Mouse (Mus musculus): Measurements from ENCODE around the gene Atp6v0d1. TPM values are rescaled to one million over a fixed set of nuclear protein-coding genes. Genes with fewer than 3 reads are reported as not detected.
"Not testable (repeated sequence)": the region's sequence is repeated elsewhere in the genome, so short reads cannot be mapped to it uniquely, and the experiment has no call there.

The Atp6v0d1 gene
- 100 to 1,000 TPM; 298 to 305 TPM for total RNA-seq (2021)
- long read RNA-seq, transcript Atp6v0d1-201 (8 exons, 1,629 nt): major isoform, 281 of 309 reads
- long read RNA-seq, partial matches to known transcripts: 17 of 309 reads
- long read RNA-seq, other reads (novel, unspliced or antisense): 11 of 309 reads

DNA sequence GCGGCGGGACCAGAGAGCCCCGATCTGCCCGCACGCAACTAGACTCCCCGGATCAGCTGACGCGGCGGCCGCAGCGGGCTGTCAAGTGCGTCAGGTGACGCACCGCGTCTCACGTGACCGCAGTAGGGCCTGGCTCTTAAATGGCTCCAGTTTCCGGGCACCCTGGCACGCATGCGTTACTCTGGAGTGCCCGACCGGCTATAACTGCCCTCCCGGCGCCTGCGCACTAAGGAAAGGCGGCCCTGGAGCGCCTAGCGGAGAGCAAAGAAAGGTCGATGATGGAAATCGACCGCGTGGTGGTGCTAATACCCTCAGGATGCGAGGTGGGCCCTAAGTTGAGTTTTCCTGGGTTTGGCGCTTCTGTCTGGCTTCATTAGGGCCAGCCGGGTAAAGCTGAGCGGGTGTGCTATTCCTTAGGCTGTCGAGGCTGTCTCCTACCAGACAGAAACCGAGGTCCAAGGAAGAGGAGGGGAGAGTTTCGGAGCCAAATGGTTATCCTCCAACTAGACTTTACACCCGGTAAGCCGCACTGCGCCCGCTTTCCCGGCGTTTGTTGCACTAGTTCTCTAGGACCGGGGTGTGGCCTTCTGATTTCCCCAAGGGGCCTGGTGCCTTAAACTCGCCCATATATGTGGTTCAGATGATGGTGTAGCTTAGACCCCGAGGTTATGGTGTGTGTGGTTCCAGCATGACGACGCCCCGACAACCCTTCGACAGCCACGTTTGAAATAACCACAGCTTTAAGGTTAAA is at the start of gene Atp6v0d1:
Gene Atp6v0d1, minus strand, starts transcription at position 96 of the 751 bp plus-strand sequence.
- DNase-seq (ENCODE audit: low spot score in 2 of 2): peak; percentile 98 to 99

- peak; percentile 38 to 54 for DNase-seq (ENCODE audit: low spot score in 2 of 2)
Observed at GRCm38 (mm10) chr8:105613830-105614511, 48.1 kb upstream of the Atp6v0d1 start.

DNA sequence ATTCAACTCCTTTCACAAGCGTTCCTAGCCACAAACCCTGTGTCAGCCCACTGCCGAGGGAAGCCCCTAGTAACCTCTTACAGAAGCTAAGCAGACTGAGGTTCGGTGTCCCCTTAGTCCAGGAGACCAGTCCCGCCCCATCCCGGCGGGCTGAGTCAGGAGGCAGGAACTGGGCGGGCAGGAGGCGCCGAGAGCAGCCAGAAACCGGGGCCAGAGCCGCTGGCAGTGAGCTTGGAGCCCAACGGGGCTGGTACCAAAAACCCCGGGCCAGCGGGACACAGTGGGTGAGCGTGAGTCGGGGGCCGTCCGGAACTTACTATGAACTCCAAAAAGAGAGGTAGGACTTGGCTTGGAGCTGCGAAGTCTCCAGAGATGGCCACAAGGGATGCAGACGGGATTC is 47.2 kb upstream of the Atp6v0d1 start:
- DNase-seq (ENCODE audit: low spot score in 2 of 2): peak; percentile 28 to 50

GRCm38 (mm10) chr8:105611836-105612235 is 46.0 kb upstream of the Atp6v0d1 start:
- DNase-seq (ENCODE audit: low spot score in 2 of 2): no peak

GRCm38 (mm10) chr8:105609771-105610170 is 43.9 kb upstream of the Atp6v0d1 start:
- DNase-seq (ENCODE audit: low spot score in 2 of 2): no peak

GRCm38 (mm10) chr8:105609355-105609754 is 43.5 kb upstream of the Atp6v0d1 start:
- no peak for DNase-seq (ENCODE audit: low spot score in 2 of 2)

GRCm38 (mm10) chr8:105607684-105608083 is 41.8 kb upstream of the Atp6v0d1 start:
- peak; percentile 32 to 58 for DNase-seq (ENCODE audit: low spot score in 2 of 2)

GRCm38 (mm10) chr8:105607062-105607461 is 41.2 kb upstream of the Atp6v0d1 start:
- no peak for DNase-seq (ENCODE audit: low spot score in 2 of 2)

- peak; percentile 82 to 87 for DNase-seq (ENCODE audit: low spot score in 2 of 2)
Observed at GRCm38 (mm10) chr8:105606189-105607023, 40.6 kb upstream of the Atp6v0d1 start.

DNA sequence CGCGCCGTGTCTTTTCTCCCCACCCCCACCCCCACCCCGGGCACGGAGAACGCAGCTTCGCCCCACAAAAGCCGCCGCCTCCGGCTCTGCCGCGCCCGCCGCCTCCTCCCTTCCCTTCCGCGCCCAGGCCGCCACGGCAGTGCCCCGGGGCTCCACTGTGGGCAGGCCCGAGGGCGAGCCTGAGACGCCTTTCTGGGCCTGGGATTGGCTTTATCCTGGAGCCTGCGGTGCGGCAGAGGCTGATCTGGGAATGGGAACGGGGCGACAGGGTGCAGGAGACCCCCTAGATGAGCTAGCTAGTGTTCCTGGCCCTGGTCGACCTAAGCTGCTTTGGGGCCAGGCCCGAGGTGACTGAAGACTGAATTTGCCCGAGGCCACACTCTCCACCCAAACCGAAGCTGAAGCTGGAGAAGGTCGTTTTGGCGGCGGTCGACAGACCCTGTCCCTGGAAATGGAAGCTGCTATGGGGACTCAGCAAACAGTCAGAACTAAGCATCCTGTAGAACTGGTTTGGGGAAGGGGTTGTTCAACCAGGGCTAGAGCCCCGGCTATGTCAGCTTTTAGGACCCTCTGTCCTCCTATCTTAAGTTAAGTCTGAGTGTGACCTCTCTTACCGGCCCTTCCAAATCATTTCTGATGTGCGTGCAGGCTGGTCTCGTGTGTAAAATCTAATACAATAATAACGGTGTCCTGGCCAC is 39.8 kb upstream of the Atp6v0d1 start:
- DNase-seq (ENCODE audit: low spot score in 2 of 2): peak; percentile 49 to 59

DNA sequence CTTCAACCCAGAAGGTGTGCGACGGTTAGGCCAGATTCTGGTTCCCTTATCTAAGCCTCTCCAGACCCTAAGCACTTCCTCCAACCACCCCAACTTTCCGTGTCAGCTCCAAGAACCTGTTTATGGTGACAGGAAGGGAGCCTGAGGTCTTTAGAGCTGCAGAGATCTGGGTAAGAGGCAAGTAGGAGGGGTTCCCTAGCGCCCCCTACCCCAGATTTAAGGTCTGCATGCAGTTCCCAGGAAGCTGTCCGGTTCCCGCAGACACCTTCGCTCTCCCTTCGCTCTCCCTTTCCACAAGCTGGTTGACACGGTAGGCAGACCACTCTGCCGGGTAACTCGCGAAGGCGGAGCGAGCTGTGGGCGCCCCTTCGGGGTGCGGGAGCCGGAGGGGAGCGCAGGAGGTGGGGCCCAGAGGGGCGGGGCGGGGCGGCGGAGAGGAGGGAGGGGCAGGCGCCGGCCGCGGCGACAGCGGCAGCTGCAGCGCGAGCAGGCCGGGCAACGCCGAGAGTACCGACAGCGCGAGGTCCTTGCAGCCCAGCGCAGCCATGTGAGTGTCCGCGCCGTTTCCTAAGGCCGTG is 39.0 kb upstream of the Atp6v0d1 start, which contains the start of gene Ripor1:
Gene Ripor1, plus strand, starts transcription at position 452 of the 578 bp plus-strand sequence.
- peak; percentile 77 to 84 for DNase-seq (ENCODE audit: low spot score in 2 of 2)

- DNase-seq (ENCODE audit: low spot score in 2 of 2): not testable (repeated sequence)
Observed at GRCm38 (mm10) chr8:105602540-105602939, 36.7 kb upstream of the Atp6v0d1 start.

DNA sequence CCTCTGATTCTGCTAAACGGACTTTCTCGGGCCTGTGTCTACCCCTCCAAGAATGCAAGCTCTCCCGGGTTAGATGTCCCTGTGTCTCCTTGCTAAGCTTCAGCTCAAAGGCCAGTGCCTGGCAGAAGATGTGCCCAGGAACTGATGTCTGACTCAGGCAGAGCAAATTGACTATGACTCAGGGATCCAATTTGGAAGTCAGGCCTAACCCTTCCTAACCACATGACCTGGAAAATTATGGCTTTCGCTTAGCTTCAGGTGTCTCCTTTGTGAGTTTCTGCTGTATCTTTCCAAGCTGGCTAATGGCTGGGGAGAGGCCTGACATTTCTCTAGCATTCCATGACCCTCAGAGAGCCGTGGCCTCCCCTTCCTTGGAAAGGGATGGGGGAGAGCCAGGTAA is 35.5 kb upstream of the Atp6v0d1 start:
- DNase-seq (ENCODE audit: low spot score in 2 of 2): no peak

GRCm38 (mm10) chr8:105598777-105599176 is 32.9 kb upstream of the Atp6v0d1 start:
- no peak for DNase-seq (ENCODE audit: low spot score in 2 of 2)

DNA sequence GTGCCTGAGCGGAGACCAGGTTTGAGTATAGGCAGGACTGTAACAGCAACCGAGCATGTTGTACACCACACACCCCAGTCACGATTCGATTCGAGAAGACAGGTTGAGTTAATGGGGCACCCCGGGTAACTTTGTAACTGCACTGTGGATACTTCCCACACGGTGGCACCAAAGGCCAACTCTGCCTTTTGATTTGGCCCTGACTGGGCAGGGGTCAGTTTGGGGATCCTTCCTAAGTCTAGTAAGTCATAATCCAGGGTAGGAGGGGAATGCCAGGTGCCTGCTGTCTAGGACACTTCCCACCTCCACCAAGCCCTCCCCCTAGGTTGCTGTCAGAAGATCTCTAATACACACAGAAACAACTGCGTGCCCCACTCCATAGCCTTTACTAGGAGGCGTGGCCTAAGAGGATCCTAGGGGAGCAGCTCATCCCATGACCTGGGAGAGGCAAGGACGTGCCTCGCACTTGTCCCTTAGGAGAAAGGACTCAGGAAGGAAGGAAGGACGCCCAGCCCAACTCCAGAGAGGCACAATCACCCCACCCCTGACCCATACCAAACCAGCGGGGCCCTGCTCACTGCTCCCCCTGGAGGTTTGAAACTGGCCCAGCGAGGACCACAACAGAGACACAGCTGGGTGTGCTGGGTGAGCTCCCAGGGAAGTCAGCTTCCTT is 30.7 kb upstream of the Atp6v0d1 start:
- DNase-seq (ENCODE audit: low spot score in 2 of 2): peak; percentile 50 to 67

DNA sequence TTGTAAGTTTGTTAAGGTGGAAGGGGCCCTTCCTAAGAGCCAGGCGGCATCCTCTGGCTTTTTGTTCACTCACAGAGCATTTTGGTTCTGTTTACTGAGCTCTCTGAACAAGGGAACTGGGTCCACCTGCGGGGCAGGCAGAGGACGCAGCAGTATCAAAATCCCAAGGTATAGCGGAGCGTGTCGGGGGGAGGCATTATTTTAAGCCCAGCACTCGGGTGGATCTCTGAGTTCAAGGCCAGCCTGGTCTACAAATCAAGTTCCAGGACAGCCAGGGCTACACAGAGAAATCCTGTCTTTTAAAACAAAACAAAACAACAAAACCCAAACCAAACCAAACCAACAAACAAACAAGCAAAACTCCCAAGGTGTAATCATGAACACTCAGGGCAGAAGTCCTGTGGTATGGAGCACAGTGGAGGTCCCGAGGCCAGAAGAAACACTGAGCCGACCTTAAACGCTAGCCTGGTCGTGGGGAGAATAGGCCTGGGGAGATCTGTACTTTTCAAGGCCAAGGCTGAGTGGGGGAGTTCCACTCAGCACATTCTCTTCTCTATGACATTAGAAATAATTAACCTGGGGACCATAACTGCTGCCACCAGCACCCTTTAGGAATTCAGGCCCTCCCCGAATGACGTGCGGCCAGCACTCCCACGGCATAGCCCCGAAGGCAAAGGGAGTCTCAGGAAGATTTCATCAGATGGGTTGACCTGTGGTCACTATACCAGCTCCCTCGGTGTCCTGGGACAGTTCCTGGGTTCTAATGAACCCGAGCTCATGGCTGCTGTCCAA is 28.8 kb upstream of the Atp6v0d1 start:
- DNase-seq (ENCODE audit: low spot score in 2 of 2): no peak

DNA sequence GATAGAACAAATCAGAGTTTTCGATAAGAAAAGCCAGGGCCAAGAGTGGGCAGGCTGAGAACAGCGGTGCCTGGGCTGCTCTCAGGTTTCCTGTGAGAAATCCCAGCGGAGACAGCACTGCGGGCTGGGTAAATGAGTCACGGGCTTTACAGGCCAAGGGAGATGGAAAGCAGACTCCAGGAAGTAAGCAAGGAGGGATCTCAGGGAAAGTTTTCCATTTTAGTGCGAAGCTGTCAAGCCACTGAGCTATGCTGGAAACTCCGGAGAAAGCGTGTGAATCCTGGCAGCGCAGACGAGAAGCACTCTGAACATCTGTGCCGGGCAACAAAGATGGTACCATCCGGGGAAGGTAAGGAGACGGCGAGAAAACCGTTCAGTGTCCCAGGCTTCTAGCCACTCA is 28.0 kb upstream of the Atp6v0d1 start:
- no peak for DNase-seq (ENCODE audit: low spot score in 2 of 2)

- DNase-seq (ENCODE audit: low spot score in 2 of 2): no peak
Observed at GRCm38 (mm10) chr8:105592431-105592830, 26.6 kb upstream of the Atp6v0d1 start.

DNA sequence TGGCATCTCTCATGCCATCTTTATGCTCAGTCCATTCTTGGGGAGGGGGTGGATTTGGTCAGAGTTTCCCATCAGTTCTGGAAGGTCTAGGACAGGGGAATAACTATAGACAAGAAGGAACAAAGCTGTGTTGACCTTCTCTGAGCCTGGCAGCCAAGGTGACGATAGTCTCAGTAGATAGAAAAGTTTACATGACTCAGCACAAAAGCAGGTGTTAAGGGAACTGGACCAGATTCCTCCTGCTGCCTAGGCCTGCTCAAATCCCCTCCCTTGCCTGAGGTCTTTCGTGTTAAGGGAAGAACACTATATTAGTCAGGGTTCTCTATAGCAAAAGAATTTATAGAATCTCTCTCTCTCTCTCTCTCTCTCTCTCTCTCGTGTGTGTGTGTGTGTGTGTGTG is 13.9 kb upstream of the Atp6v0d1 start:
- DNase-seq (ENCODE audit: low spot score in 2 of 2): no peak
